Mouse (Mus musculus): ENCODE measurements at regions not wholly inside any gene's neighbourhood (a gene's known extent, or its start where the extent isn't known, plus 50 kb on each side); places are given as distances from the start of the nearest gene placed in this dataset.
A peak's percentile ranks its signal among the peaks of the same experiment; 100 is the strongest.

- DNase-seq (ENCODE audit: low spot score in 2 of 2): no peak
These were observed 180.5 kb upstream of the Dlk1 start for GRCm38 (mm10) chr12:109272101-109272500.

GRCm38 (mm10) chr12:109314850-109315249 lies 137.8 kb upstream of the Dlk1 start:
- peak in 1 of 2 experiments; percentile 15 for DNase-seq (ENCODE audit: low spot score in 2 of 2)

GRCm38 (mm10) chr12:109325986-109326385 lies 126.6 kb upstream of the Dlk1 start:
- DNase-seq (ENCODE audit: low spot score in 2 of 2): no peak

- DNase-seq (ENCODE audit: low spot score in 2 of 2): no peak
These were observed 81.3 kb upstream of the Dlk1 start for GRCm38 (mm10) chr12:109371327-109371726.

GRCm38 (mm10) chr12:109385794-109386193 lies 66.8 kb upstream of the Dlk1 start:
- no peak for DNase-seq (ENCODE audit: low spot score in 2 of 2)

- DNase-seq (ENCODE audit: low spot score in 2 of 2): no peak
These were observed 63.8 kb upstream of the Dlk1 start for GRCm38 (mm10) chr12:109388791-109389190.

GRCm38 (mm10) chr12:109390388-109390920 lies 62.2 kb upstream of the Dlk1 start:
- no peak for DNase-seq (ENCODE audit: low spot score in 2 of 2)

- DNase-seq (ENCODE audit: low spot score in 2 of 2): no peak
These were observed 61.6 kb upstream of the Dlk1 start for GRCm38 (mm10) chr12:109390978-109391377.

- no peak for DNase-seq (ENCODE audit: low spot score in 2 of 2)
These were observed 59.3 kb upstream of the Dlk1 start for GRCm38 (mm10) chr12:109393326-109393725.

- DNase-seq (ENCODE audit: low spot score in 2 of 2): peak; percentile 16 to 44
These were observed 58.8 kb upstream of the Dlk1 start for GRCm38 (mm10) chr12:109393795-109394194.

GRCm38 (mm10) chr12:109394396-109394795 lies 58.2 kb upstream of the Dlk1 start:
- DNase-seq (ENCODE audit: low spot score in 2 of 2): no peak

GRCm38 (mm10) chr12:109396614-109397013 lies 56.0 kb upstream of the Dlk1 start:
- DNase-seq (ENCODE audit: low spot score in 2 of 2): no peak

GRCm38 (mm10) chr12:109397175-109398058 lies 55.2 kb upstream of the Dlk1 start:
- no peak for DNase-seq (ENCODE audit: low spot score in 2 of 2)

- no peak for DNase-seq (ENCODE audit: low spot score in 2 of 2)
These were observed 54.1 kb upstream of the Dlk1 start for GRCm38 (mm10) chr12:109398473-109398872.

GRCm38 (mm10) chr12:109398951-109399350 lies 53.7 kb upstream of the Dlk1 start:
- no peak for DNase-seq (ENCODE audit: low spot score in 2 of 2)

- DNase-seq (ENCODE audit: low spot score in 2 of 2): no peak
These were observed 53.0 kb upstream of the Dlk1 start for GRCm38 (mm10) chr12:109399591-109399990.

- DNase-seq (ENCODE audit: low spot score in 2 of 2): no peak
These were observed 52.6 kb upstream of the Dlk1 start for GRCm38 (mm10) chr12:109400041-109400440.

GRCm38 (mm10) chr12:109400936-109401586 lies 51.6 kb upstream of the Dlk1 start:
- DNase-seq (ENCODE audit: low spot score in 2 of 2): no peak

GRCm38 (mm10) chr12:109401696-109402095 lies 50.9 kb upstream of the Dlk1 start:
- DNase-seq (ENCODE audit: low spot score in 2 of 2): no peak

- DNase-seq (ENCODE audit: low spot score in 2 of 2): no peak
These were observed 50.4 kb upstream of the Dlk1 start for GRCm38 (mm10) chr12:109402226-109402625.

Data from natural killer cell, adult 2 months (primary cell).